Mouse (Mus musculus) spleen, adult 12 weeks (tissue): ENCODE data around the gene Secisbp2l.
A peak's percentile ranks its signal among the peaks of the same experiment; 100 is the strongest.

Experiments
- DNase-seq: peaks from one replicate; pipeline ENCODE4 v3.0.0; 2022; ENCODE audit warnings: low spot score

Secisbp2l gene

GRCm38 (mm10) chr2:125782719-125783109 lies at the start of gene Secisbp2l:
Gene Secisbp2l, minus strand, starts transcription at chr2:125782870.
- peak; percentile 82 for DNase-seq

DNA sequence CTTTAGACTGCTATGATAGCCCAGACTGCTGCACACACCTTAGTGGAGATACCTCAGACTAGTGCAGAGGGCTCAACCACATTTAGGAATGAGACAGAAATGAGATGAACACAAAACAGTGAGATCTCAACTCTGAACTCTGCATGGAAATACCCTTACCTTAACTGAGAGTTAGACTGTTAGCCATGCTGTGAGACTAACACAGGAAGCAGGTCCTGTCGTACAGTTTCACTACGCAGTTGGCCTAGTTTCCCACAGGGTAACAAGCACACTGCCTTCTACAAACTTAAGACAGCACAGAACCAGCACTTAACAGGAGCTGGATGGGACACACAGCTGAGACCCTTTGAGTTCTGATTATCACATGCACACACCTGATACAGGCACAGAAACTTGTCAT lies 47.3 kb upstream of the Secisbp2l start:
- DNase-seq, result no peak

- DNase-seq, result no peak
Observed at GRCm38 (mm10) chr2:125827898-125828297, 45.2 kb upstream of the Secisbp2l start.

GRCm38 (mm10) chr2:125826201-125826600 lies 43.5 kb upstream of the Secisbp2l start:
- no peak for DNase-seq

DNA sequence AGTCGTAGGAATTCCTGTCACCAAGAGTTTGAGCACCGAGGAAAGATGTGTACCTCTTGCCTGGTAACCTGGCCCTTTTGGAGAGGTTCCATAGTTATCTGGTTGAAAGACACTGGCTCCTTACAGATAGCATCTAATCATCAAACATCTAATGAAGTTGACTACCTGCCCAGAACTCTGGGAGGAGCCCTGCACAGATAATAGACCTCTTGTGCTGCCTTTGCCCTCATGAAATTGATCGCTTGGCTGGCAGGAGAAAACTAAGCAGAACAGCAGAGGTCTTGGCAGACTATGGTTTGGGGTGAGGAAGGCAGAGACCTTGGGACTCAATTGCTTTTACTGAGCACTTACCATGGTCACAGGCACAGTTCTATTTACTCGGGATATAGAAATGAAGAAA lies 37.7 kb upstream of the Secisbp2l start:
- no peak for DNase-seq

GRCm38 (mm10) chr2:125813972-125814595 lies 31.4 kb upstream of the Secisbp2l start:
- DNase-seq, result no peak

- no peak for DNase-seq
Observed at GRCm38 (mm10) chr2:125811332-125811731, 28.7 kb upstream of the Secisbp2l start.

GRCm38 (mm10) chr2:125809551-125809950 lies 26.9 kb upstream of the Secisbp2l start:
- no peak for DNase-seq

DNA sequence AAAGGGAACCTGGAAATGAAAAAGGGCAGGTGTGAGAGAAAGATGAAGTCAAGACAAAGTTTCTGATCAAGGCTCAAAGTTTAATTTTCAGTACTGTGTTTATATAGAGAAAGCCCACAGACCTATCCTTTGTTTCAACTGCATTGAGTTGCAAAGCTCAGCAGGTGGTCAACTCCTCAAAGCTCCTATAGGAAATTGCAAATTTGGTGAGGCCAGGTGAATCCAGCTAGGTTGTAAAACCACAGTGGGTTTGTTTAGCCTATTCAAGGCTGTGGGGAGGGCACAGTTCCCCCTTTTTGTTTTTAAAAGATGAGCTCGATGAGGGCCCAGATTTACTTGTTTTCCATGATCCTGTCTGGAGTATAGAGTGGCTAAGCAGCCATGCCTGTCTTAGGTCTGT lies 23.2 kb upstream of the Secisbp2l start:
- DNase-seq, result no peak

GRCm38 (mm10) chr2:125801947-125802346 lies 19.3 kb upstream of the Secisbp2l start:
- no peak for DNase-seq

- no peak for DNase-seq
Observed at GRCm38 (mm10) chr2:125801038-125801437, 18.4 kb upstream of the Secisbp2l start.

- no peak for DNase-seq
Observed at GRCm38 (mm10) chr2:125800428-125800827, 17.8 kb upstream of the Secisbp2l start.

DNA sequence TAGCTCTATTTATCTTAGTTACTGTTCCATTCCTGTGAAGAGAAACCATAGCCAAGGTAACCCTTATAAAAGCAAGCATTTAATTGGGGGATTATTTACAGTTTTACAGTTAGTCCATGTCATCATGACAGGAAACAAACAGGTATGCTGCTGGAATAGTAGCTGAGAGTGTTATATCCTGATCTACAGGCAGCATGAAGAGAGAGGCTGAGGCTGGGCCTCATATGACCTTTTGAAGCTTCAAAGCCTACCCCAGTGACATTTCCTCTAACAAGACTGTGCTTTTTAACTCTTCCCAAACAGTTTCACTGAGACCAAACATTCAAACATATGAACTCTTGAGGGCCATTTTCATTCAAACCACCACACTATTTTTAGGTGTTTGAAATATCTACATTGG lies 15.2 kb upstream of the Secisbp2l start:
- no peak for DNase-seq

- DNase-seq, result no peak
Observed at GRCm38 (mm10) chr2:125795118-125795517, 12.4 kb upstream of the Secisbp2l start.

- DNase-seq, result no peak
Observed at GRCm38 (mm10) chr2:125794166-125794565, 11.5 kb upstream of the Secisbp2l start.

DNA sequence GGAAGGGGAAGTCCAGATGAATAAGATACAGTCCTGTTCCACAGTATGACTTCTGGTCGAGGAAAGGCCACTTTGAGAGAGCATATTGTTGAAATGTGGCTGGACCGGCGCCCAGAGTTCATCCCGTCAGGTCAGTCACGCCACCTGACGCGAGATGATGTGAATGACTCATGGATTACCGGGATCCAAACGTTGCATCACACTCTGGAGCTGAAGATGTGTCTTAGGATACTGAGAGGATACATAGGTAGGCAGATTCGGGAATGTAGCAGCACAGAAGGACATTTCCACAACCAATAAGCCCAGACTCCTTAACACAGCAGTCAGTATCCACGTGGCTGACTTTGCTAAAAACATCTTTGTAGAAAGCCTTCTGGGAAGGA lies 10.2 kb upstream of the Secisbp2l start:
- DNase-seq, result no peak

- no peak for DNase-seq
Observed at GRCm38 (mm10) chr2:125792144-125792878, 9.6 kb upstream of the Secisbp2l start.

GRCm38 (mm10) chr2:125791485-125791885 lies 8.8 kb upstream of the Secisbp2l start:
- no peak for DNase-seq

DNA sequence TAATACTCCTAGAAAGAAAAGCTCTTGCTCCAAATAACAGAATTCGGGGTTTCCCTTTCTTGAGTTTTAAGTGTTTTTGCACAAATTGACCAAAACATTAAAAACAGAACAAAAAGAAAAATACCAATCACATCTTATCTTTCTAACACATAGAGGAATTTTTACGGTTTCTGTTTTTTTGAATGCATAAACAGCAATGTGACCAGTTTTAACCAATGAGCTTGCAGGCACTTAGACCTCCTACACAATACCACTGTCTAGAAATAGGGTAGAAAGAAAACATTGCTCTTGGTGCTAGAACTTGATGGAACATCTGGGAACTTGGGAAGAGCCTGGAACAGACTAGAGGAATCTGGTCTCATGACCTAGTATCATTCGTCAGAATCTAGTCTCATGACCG lies 7.6 kb upstream of the Secisbp2l start:
- DNase-seq, result no peak

- DNase-seq, result no peak
Observed at GRCm38 (mm10) chr2:125789265-125789664, 6.6 kb upstream of the Secisbp2l start.

DNA sequence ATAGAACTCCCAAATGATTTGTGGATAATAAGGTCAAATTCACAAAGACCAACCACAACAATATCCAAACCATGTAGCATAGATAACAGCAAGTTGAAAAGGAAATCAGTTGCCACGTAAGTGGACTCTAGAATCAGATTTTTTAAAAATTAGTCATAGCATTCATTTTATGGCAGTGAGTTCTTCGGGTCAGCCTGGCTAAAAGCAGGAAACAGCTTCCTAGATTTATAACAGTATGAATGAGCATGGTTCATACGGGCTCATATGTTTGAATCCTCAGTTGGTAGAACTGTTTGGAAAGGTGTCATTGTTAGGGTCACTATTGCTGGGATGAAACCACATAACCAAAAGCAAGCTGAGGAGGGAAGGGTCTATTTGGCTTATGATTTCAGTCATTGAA lies 6.1 kb upstream of the Secisbp2l start:
- DNase-seq, result no peak

DNA sequence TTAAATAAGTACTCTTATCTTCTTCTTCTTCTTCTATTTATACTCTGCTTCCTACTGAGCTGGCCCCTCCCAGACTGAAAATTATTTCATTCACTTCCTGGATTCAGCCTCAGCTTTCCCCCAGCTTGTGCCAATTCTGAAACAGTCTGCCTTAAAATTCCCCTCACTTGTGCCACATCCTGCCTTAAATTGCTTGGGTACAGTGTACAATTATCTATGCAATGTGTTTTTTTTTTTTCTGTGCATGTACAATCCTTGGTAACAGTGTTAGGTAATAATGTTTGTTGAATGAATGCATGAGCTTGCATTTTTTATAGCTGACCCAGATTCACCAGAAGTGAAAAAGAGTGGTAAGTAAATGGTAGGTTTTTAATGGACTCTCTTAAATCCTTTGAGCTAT lies 5.7 kb upstream of the Secisbp2l start:
- DNase-seq, result no peak

- no peak for DNase-seq
Observed at GRCm38 (mm10) chr2:125785021-125785420, 2.4 kb upstream of the Secisbp2l start.

GRCm38 (mm10) chr2:125784392-125784791 lies 1.7 kb upstream of the Secisbp2l start:
- DNase-seq, result no peak
